Mouse (Mus musculus): Measurements from ENCODE around the gene Tspan18. TPM values are rescaled to one million over a fixed set of nuclear protein-coding genes. Genes with fewer than 3 reads are reported as not detected.

The Tspan18 gene
- polyA plus RNA-seq, 1 experiment from 2014 or later = 23.0 TPM

DNA sequence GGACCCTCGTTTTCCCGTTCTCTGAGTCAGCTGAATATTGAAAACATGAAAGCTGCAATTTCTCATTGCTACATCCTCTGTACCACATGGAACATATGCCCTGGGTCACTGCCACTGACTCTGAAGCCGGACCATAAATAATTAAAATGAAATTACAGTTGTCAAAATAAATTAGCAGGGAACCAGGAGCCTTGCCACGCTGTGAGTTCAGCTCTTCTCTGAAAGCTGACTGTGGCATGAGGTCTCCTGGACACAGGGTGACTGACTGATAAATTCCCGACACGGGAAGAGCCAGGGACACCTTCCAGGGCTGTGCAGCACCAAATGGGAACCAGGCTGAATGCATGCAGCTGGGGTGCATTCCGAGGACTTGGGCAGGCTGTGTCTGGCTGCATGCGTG is 48.5 kb downstream of the Tspan18 start:
- WGBS = 50% methylated on average over 8 of the region's 8 CpGs
- H3K9ac ChIP-seq = no peak overlapping the region
- 0 out of 2 replicates have a peak overlapping the region, but pooled peaks have one; percentile 18 for H3K27ac ChIP-seq
- H3K4me2 ChIP-seq (replicated peaks) = no peak overlapping the region
- ATAC-seq = no peak
- peaks cover 60% of the 10 kb centered on the region for H3K4me1 ChIP-seq (replicated peaks)
- H3K27me3 ChIP-seq (replicated peaks) = no peaks in the 10 kb centered on the region
- no peaks in the 10 kb centered on the region for H3K36me3 ChIP-seq
- no peaks in the 10 kb centered on the region for H3K9me3 ChIP-seq
- no peak overlapping the region for H3K4me3 ChIP-seq (replicated peaks)

DNA sequence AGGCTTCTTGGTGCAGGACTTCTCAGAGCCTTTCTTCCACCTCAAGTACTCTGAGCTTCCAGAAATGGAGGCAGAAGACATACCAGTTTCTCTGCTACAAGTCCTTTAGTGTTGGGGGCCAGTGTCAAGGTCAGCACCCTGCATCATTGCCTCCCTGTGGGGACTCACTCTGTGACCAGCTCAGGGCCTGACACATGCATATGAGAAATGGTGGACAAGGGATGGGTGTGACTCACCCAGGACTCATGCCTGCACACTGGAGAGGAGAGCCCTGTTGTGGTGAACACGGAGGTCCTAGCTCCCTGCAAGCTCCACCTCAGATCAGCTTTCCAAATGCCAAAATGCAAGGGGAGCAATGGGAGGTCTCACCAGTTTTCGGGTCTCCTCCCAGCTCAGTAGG is 49.7 kb downstream of the Tspan18 start:
- no peak for ATAC-seq
- 74% methylated on average over 2 of the region's 2 CpGs for WGBS
- no peak overlapping the region for H3K4me3 ChIP-seq (replicated peaks)
- H3K27me3 ChIP-seq (replicated peaks) = no peaks in the 10 kb centered on the region
- H3K4me2 ChIP-seq (replicated peaks) = no peak overlapping the region
- no peaks in the 10 kb centered on the region for H3K36me3 ChIP-seq
- no peaks in the 10 kb centered on the region for H3K9me3 ChIP-seq
- no peak overlapping the region for H3K9ac ChIP-seq
- H3K27ac ChIP-seq = 0 out of 2 replicates have a peak overlapping the region, but pooled peaks have one; percentile 48
- H3K4me1 ChIP-seq (replicated peaks) = peaks cover 56% of the 10 kb centered on the region

DNA sequence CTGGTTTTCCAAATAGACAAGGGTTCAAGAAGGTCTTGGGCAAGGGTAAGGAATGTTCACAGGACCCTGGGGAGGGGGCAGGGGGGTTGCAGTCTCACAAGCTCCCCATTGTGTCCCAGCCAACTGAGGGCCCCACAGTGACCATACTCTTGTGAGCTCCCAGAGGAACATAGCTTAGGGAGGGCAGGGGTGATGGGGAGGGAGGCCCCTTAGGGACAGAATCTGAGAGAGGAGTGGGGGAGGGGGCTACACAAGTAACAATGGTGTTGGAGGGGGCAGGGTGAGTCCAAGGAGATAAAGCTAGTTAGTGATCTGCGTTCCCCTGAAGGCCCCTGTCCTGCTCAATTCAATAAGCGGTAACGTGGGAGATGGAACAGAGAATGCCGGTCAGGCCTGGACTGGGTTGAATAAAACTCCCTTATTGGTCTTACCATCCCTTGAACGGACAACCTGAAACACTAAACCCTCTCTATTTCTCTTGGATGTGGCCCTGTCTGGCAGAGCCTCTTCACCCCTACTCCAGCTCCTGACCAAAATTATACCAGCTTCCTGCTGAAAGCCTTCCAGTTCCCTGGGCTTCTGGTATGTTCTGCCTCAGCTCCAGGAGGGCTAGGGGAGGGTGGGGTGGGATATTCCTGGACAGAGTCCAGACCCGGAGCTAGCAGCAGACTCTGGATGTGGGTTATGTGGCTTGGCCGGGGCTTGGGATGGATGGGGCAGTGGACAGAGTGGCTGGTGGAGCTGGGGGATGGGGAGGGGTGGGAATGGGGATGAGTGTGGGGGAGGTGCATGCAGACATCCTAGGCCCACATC is 50.6 kb downstream of the Tspan18 start:
- 45% methylated on average over 7 of the region's 7 CpGs for whole genome bisulfite sequencing
- no peaks in the 10 kb centered on the region for H3K9me3 ChIP-seq
- H3K27me3 ChIP-seq (replicated peaks) = no peaks in the 10 kb centered on the region
- peak overlapping the region; percentile 51 for H3K27ac ChIP-seq
- H3K4me3 ChIP-seq (replicated peaks) = no peak overlapping the region
- H3K4me1 ChIP-seq (replicated peaks) = peaks cover 56% of the 10 kb centered on the region
- ATAC-seq = peak; percentile 42
- no peak overlapping the region for H3K9ac ChIP-seq
- H3K4me2 ChIP-seq (replicated peaks) = no peak overlapping the region
- H3K36me3 ChIP-seq = no peaks in the 10 kb centered on the region

DNA sequence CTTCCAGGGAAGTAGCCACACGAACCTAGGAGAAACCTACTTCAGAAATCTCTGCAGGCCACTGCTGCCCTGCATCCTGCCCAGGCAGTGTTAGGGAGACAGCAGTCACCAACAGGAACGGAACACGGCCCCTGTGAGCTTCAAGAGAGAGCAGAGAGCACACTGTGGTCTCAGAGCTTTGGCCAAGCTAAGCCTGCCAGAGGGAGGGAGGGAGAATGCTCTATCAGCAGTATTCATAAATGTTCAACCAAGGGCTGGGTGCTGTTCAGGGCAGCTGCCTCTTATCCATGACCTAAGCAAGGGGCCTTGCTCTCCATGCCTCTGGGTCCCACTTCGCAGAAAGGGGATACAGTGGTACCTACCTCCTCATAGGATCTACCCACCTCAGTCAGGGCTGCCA is 51.7 kb downstream of the Tspan18 start:
- H3K4me3 ChIP-seq (replicated peaks) = no peak overlapping the region
- peaks cover 63% of the 10 kb centered on the region for H3K4me1 ChIP-seq (replicated peaks)
- peak overlapping the region; percentile 9; the same call in 1 of the 2 replicates for H3K9ac ChIP-seq
- peak; percentile 40; the same call in 1 of the 2 replicates for ATAC-seq
- no peaks in the 10 kb centered on the region for H3K27me3 ChIP-seq (replicated peaks)
- no peaks in the 10 kb centered on the region for H3K36me3 ChIP-seq
- no peak overlapping the region for H3K4me2 ChIP-seq (replicated peaks)
- WGBS = 50% methylated on average over 4 of the region's 4 CpGs
- peak overlapping the region; percentile 51; the same call in 1 of the 2 replicates for H3K27ac ChIP-seq
- H3K9me3 ChIP-seq = no peaks in the 10 kb centered on the region

DNA sequence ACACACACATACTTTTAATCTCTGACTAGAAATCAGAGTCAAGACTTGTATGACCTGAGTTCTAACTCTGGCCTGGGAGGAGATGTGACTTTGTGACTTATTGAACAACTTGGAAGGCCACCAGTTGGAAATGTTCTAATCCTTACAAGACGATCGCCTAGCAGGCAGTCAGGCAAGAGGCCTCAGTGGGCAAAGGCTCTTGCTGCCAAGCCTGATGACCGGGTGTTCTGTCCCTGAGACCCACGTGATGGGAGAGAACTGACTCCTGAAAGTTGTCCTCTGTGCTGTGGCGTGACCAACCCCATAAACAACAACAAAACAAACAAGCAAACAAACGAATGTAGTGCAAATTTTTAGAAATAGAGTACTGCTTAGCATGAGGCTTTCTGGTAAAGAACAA is 52.8 kb downstream of the Tspan18 start:
- no peaks in the 10 kb centered on the region for H3K27me3 ChIP-seq (replicated peaks)
- no peak overlapping the region for H3K27ac ChIP-seq
- H3K36me3 ChIP-seq = no peaks in the 10 kb centered on the region
- ATAC-seq = no peak
- H3K4me3 ChIP-seq (replicated peaks) = no peak overlapping the region
- H3K4me2 ChIP-seq (replicated peaks) = no peak overlapping the region
- H3K9ac ChIP-seq = no peak overlapping the region
- H3K9me3 ChIP-seq = no peaks in the 10 kb centered on the region
- H3K4me1 ChIP-seq (replicated peaks) = peaks cover 63% of the 10 kb centered on the region
- WGBS = 80% methylated on average over 6 of the region's 6 CpGs

DNA sequence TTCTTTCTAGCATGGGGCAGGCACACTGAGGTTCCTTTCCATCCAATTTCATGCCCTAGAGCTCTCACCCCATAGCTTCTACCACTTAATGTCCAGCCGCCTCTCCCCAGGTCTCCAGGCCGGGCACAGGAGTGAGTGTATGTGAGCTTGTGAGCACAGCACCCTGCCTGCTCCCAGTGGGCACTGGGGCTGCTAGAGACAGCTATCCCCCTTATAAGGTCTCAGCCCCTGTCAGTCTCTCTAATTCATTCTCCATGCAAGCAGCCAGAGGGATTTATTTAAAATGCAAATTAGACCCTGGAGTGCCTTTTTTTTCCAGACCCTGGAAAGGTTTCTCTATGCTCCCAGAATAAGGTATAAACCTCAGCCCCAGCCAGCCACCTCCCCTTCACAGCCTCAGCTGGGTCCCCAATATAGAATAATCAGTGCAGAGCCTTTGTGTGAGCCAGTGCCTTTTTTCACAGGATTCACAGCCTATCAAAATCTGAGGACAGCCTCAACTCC is 54.1 kb downstream of the Tspan18 start:
- no peak overlapping the region for H3K4me2 ChIP-seq (replicated peaks)
- H3K4me1 ChIP-seq (replicated peaks) = peaks cover 56% of the 10 kb centered on the region
- no peaks in the 10 kb centered on the region for H3K36me3 ChIP-seq
- 89% methylated on average over 2 of the region's 2 CpGs for WGBS
- no peaks in the 10 kb centered on the region for H3K9me3 ChIP-seq
- H3K27me3 ChIP-seq (replicated peaks) = no peaks in the 10 kb centered on the region
- H3K4me3 ChIP-seq (replicated peaks) = no peak overlapping the region
- no peak overlapping the region for H3K27ac ChIP-seq
- H3K9ac ChIP-seq = no peak overlapping the region
- ATAC-seq = no peak

DNA sequence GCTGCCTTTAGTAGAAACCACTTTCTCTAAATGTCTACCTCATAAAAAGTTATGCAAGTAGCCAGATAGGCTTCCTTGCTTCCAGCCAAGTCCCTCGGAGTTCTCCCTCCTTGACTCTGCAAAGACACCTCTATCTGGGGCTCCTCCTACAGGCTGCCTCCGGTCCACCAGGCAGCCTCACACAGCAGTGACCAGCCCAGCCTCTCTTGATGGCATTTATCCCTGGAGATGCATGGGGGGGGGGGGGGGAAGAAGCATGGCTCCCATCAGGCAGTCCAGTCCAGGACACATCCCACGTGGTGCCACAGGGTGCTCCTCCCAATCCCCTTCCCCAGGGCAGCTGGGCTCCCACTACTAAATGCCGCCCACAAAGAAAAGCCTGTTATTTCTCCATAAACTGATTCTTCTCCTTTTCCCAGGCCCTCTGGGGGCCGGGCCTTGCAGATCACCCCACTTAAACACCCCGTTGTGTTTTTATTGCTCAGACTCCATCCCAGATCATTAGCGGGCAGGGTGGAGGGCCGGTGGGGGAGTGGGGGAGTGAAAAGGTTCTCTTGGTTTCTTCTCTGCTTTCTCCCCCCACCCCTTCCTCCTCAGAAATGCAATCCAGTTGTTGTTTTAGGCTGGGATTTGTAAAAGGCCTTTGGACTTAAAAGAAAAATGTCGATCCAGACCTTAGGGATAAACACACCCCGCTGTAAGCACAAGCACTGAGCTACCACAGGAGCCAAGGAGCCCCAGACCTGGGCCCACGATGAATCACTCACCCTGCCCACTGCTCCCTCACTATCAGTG is 55.9 kb downstream of the Tspan18 start:
- Histone ChIP-seq H3K4me3 (replicated peaks) (no peak overlapping the region), H3K36me3 (no peaks in the 10 kb centered on the region), H3K9ac (no peak overlapping the region; the same call in 1 of the 2 replicates), H3K27me3 (replicated peaks) (no peaks in the 10 kb centered on the region), H3K4me2 (replicated peaks) (peak overlapping the region; percentile 25; the same call in 1 of the 2 replicates), H3K27ac (peak overlapping the region; percentile 90), H3K4me1 (replicated peaks) (peaks cover 43% of the 10 kb centered on the region), H3K9me3 (no peaks in the 10 kb centered on the region)
- 9% methylated on average over 11 of the region's 11 CpGs for WGBS
- peak; percentile 76 for ATAC-seq

DNA sequence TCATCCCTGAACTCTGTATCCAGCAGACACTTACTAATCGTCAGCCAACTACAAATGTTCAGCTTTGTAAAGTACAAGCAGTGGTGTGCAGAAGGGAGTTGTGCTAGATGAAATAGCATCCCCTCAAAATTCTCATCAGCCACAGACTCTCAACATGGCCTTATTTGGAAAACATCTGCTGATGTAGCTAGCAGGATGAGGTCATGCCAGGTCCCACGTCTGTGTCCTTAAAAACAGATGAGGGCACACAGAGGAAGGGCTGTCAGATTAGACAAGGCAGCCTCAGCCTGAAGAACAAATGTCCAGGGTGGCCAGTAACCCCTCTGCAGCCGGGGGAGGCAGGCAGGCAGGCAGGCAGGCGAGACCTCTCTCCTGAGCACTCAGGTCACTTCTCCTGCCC is 56.8 kb downstream of the Tspan18 start:
- Histone ChIP-seq H3K4me3 (replicated peaks) (no peak overlapping the region), H3K27ac (peak overlapping the region; percentile 90), H3K4me1 (replicated peaks) (peaks cover 34% of the 10 kb centered on the region), H3K9ac (no peak overlapping the region), H3K27me3 (replicated peaks) (no peaks in the 10 kb centered on the region), H3K36me3 (no peaks in the 10 kb centered on the region), H3K4me2 (replicated peaks) (0 out of 2 replicates have a peak overlapping the region, but pooled peaks have one; percentile 3), H3K9me3 (no peaks in the 10 kb centered on the region)
- ATAC-seq = 0 out of 2 replicates have a peak, but pooled peaks have one; percentile 8
- 41% methylated on average over 4 of the region's 4 CpGs for WGBS

DNA sequence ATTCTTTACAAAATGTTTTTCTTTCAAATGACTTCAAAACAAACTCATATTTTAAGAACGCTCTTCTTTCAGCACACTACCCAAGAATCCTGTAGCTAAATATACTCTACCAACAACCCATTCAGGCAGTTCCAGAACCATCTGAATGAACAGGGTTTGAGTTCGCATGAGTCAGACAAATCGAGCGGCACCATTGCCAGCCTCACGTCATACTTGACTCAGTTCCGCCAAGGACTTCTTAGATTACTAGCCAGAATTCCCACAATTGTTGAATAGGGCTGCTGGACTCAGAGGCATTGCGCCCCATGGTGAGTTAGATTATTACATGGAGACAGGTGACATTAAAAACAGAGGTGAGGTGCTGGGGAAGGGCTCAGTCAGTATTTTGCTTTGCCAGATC is 58.3 kb downstream of the Tspan18 start:
- H3K27ac ChIP-seq = peak overlapping the region; percentile 90; the same call in 1 of the 2 replicates
- WGBS = 95% methylated on average over 7 of the region's 7 CpGs
- H3K4me3 ChIP-seq (replicated peaks) = no peak overlapping the region
- ATAC-seq = no peak
- no peaks in the 10 kb centered on the region for H3K27me3 ChIP-seq (replicated peaks)
- H3K36me3 ChIP-seq = no peaks in the 10 kb centered on the region
- peaks cover 28% of the 10 kb centered on the region for H3K4me1 ChIP-seq (replicated peaks)
- H3K4me2 ChIP-seq (replicated peaks) = no peak overlapping the region
- H3K9ac ChIP-seq = no peak overlapping the region
- no peaks in the 10 kb centered on the region for H3K9me3 ChIP-seq

DNA sequence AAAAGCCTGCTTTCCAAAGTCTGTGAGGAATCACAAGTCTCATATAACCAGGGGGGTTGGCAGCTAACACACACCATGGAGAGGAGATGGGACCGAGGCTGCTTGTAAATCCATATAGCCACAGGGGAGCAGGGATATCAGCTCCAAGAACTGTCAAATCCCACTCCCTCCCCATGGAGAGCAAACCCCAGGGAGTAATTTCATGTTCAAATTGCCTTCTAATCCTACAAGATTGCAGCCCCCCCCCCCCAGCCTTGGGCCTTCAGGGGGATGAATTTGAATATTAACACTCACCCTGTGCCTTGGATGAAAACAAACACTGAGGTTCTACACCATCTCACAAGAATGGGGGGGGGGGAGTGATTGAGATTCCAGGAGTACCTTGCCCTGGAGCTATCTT is 60.4 kb downstream of the Tspan18 start:
- no peak for ATAC-seq
- no peaks in the 10 kb centered on the region for H3K27me3 ChIP-seq (replicated peaks)
- WGBS = 42% methylated on average over 1 of the region's 1 CpGs

DNA sequence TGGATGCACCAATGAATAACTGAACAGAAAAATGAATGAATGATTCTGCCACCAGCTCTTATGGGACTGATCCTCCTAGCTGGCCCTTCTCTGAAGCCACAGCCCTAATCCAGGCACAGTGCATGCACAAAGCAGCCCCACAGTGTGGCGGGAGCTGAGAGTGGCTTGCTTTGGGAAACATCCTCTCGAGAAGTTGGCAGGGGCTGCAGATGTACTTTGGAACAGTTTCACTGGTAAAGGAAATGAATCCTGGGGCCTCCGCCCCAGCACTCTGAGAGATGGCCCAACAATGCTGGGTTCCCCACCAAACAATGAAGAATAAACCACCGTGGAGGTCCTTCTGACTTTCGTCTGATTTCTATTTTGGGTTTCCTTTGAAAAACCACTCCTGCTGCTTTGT is 64.2 kb downstream of the Tspan18 start:
- 58% methylated on average over 5 of the region's 5 CpGs for WGBS
- H3K4me2 ChIP-seq (replicated peaks) = no peak overlapping the region

More for the DNA sequence above, 60.4 kb downstream of the Tspan18 start:
- Histone ChIP-seq H3K9me3 (no peaks in the 10 kb centered on the region), H3K4me1 (replicated peaks) (peaks cover 20% of the 10 kb centered on the region), H3K27ac (no peak overlapping the region), H3K9ac (no peak overlapping the region), H3K4me3 (replicated peaks) (no peak overlapping the region), H3K36me3 (no peaks in the 10 kb centered on the region), H3K4me2 (replicated peaks) (no peak overlapping the region)

DNA sequence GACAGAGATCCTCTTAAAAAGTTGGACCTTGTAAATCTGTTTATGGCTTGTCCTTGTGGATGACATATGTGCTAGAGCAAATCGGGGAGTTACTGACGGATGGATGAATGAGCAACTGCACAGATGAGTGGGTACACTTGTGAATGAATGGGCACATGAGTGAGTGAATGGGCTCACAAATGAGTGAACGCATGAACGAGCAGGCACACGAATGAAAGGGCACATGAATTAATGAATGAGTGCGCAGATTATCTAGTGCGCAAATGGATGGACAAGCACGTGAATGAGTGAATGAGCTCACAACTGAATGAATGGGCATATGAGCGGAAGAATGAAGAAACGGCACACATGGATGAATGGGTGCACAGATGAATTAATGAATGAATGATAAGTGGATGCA is 64.7 kb downstream of the Tspan18 start:
- ATAC-seq = no peak
- Histone ChIP-seq H3K9me3 (no peaks in the 10 kb centered on the region), H3K4me3 (replicated peaks) (no peak overlapping the region), H3K36me3 (no peaks in the 10 kb centered on the region), H3K27me3 (replicated peaks) (no peaks in the 10 kb centered on the region), H3K4me1 (replicated peaks) (peaks cover 9% of the 10 kb centered on the region; the same call in 1 of the 2 replicates), H3K27ac (no peak overlapping the region), H3K4me2 (replicated peaks) (no peak overlapping the region), H3K9ac (no peak overlapping the region)
- 91% methylated on average over 10 of the region's 10 CpGs for WGBS

More for the DNA sequence above, 64.2 kb downstream of the Tspan18 start:
- peak overlapping the region; percentile 1; the same call in 1 of the 2 replicates for H3K27ac ChIP-seq
- H3K27me3 ChIP-seq (replicated peaks) = no peaks in the 10 kb centered on the region
- H3K36me3 ChIP-seq = no peaks in the 10 kb centered on the region
- H3K9ac ChIP-seq = no peak overlapping the region
- peaks cover 9% of the 10 kb centered on the region; the same call in 1 of the 2 replicates for H3K4me1 ChIP-seq (replicated peaks)
- ATAC-seq = no peak
- no peak overlapping the region for H3K4me3 ChIP-seq (replicated peaks)
- H3K9me3 ChIP-seq = no peaks in the 10 kb centered on the region
